Comparison of ENCODE assay signal across 10 mouse cellular contexts in the genomic region with DNA sequence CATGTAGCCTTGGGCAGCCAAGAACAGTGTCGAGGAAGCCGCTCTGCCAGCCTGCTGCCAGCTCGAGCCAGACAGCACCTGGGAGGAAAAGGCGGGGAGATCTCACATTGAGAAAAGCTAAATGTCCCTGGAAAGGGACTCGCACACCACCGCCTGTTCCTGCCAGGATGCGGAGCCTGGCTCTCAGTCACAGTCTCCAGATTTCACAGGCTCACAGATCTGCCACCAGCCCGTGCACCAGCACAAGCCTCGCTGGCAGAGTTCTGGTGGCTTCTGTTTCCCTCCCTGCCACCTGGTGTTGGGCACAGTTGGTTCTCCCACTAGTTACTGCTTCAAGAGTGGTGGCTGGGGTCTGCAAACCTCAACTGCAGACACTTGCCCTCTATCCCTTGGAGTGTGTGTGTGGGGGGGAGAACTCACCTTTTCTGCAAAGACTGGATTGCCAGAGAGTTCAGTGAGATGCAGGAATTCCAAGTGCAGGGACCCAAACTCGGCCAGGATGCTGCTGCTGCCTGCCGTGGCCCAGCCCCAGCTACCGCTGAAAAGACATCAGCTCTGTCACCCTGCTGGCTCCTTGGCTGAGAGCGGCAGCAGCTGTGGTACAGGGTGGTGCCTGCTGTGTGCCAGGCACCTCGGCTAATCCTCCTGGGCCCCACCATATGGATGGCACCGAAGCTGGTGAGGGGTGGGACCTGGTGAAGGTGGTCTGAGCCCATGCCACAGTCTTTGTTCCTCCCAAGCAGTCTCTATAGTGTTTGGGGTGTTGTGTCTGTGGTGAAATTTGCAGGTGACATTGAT. TPM values are rescaled to one million over a fixed set of nuclear protein-coding genes. Genes with fewer than 3 reads are reported as not detected.
DNase-seq lines count a peak whose midpoint lies in the region; ATAC-seq and TF ChIP-seq lines count a peak whose summit lies in the region.
"Had no signal": no experiment of that assay in that cellular context is flagged by ENCODE, and none has a peak within 500 bp of the region (broad histone marks: within the 10 kb centered on the region; RNA-seq: fewer than 3 reads in every experiment).

No protein-coding gene starts in this region.

- no peaks in the 10 kb centered on the region for H3K36me3 ChIP-seq in midbrain, embryonic 13.5 days
- no peaks in the 10 kb centered on the region for H3K36me3 ChIP-seq in midbrain, embryonic 16.5 days (ENCODE audit: control insufficient read depth, insufficient read depth, low read length)
- H3K36me3 ChIP-seq in intestine, embryonic 15.5 days: no peaks in the 10 kb centered on the region

- H3K27me3 ChIP-seq in midbrain, embryonic 13.5 days: no peaks in the 10 kb centered on the region
- no peaks in the 10 kb centered on the region for H3K27me3 ChIP-seq in midbrain, embryonic 16.5 days (ENCODE audit: control insufficient read depth, insufficient read depth, low read depth, low read length)
- no peaks in the 10 kb centered on the region for H3K27me3 ChIP-seq in intestine, embryonic 15.5 days (replicated peaks)

- WGBS in midbrain, embryonic 13.5 days: 73% methylated on average over 15 of the region's 15 CpGs
- 68% methylated on average over 15 of the region's 15 CpGs for WGBS in midbrain, embryonic 16.5 days
- 81% methylated on average over 15 of the region's 15 CpGs for WGBS in intestine, embryonic 15.5 days

- H3K4me2 ChIP-seq in midbrain, embryonic 13.5 days (replicated peaks): no peak overlapping the region
- no peak overlapping the region for H3K4me2 ChIP-seq in midbrain, embryonic 16.5 days (ENCODE audit: low read length)
- no peak overlapping the region for H3K4me2 ChIP-seq in intestine, embryonic 15.5 days (replicated peaks)

- intact Hi-C loops in left cerebral cortex, adult 2 months (cut with DNase I): loop anchor here (2.0 to 5.0 kb wide), 2 partner anchors 50 to 122 kb away; a partner anchor contains a TSS

- H3K9ac ChIP-seq in midbrain, embryonic 13.5 days (replicated peaks): peak overlapping the region; percentile 10; the same call in 1 of the 2 replicates
- no peak overlapping the region for H3K9ac ChIP-seq in midbrain, embryonic 16.5 days (ENCODE audit: low read depth, low read length)
- no peak overlapping the region for H3K9ac ChIP-seq in intestine, embryonic 15.5 days

- peaks cover 34% of the 10 kb centered on the region for H3K4me1 ChIP-seq in midbrain, embryonic 13.5 days (replicated peaks)
- 0 out of 2 replicates have a peak, but pooled peaks cover 4% of the 10 kb centered on the region for H3K4me1 ChIP-seq in midbrain, embryonic 16.5 days (ENCODE audit: control insufficient read depth, insufficient read depth, low read length)
- peaks cover 18% of the 10 kb centered on the region for H3K4me1 ChIP-seq in intestine, embryonic 15.5 days (replicated peaks)

- ATAC-seq in midbrain, embryonic 13.5 days: no peak
- ATAC-seq in midbrain, embryonic 16.5 days: no peak
- ATAC-seq in intestine, embryonic 15.5 days: no peak

- H3K27ac ChIP-seq in midbrain, embryonic 13.5 days: no peak overlapping the region
- no peak overlapping the region for H3K27ac ChIP-seq in midbrain, embryonic 16.5 days (ENCODE audit: low read length)
- H3K27ac ChIP-seq in left cerebral cortex, adult 2 months: peak overlapping the region; percentile 69
- H3K27ac ChIP-seq in intestine, embryonic 15.5 days: no peak overlapping the region
- H3K27ac ChIP-seq: kidney, postnatal 0 days; macrophage had no signal

- no peak; the same call in 1 of the 2 replicates for TF ChIP-seq CTCF in left cerebral cortex, adult 2 months (IDR thresholded peaks at IDR 0.05)

- DNase-seq in frontal cortex, adult 2 months (ENCODE audit: extremely low spot score in 1 of 2, low spot score in 1 of 2): peak; percentile 71 to 81
- peak; percentile 55 to 66 for DNase-seq in left cerebral cortex, adult 2 months (ENCODE audit: extremely low spot score in 1 of 2, low spot score in 2 of 2)
- DNase-seq in right cerebral cortex, postnatal 36 days (ENCODE audit: low spot score in 2 of 2): peak; percentile 79 to 81
- no peak for DNase-seq in spleen, adult 12 weeks (ENCODE audit: low spot score)
- no peak for DNase-seq in gastrocnemius, adult 18-20 months (ENCODE audit: low spot score)

- no peak overlapping the region for H3K4me3 ChIP-seq in midbrain, embryonic 13.5 days (replicated peaks)
- no peak overlapping the region for H3K4me3 ChIP-seq in midbrain, embryonic 16.5 days (ENCODE audit: low read depth, low read length)
- H3K4me3 ChIP-seq in left cerebral cortex, adult 2 months: no peak overlapping the region
- H3K4me3 ChIP-seq in intestine, embryonic 15.5 days (replicated peaks): no peak overlapping the region

- no peaks in the 10 kb centered on the region for H3K9me3 ChIP-seq in midbrain, embryonic 13.5 days
- H3K9me3 ChIP-seq in midbrain, embryonic 16.5 days (replicated peaks; ENCODE audit: control insufficient read depth, low read length, poor library complexity, severe bottlenecking): no peaks in the 10 kb centered on the region
- no peaks in the 10 kb centered on the region for H3K9me3 ChIP-seq in intestine, embryonic 15.5 days

RNA-seq across cellular contexts. Expression of a gene that starts 28.6 kb away (rescaled TPM):
- 11.1 and 11.5 TPM in 2 replicates for polyA plus RNA-seq in midbrain, embryonic 13.5 days (2015; fragmentation: Nextera tagmentation; extraction: Ambion mirVana)
- 6.7 and 9.2 TPM in 2 replicates for polyA plus RNA-seq in midbrain, embryonic 16.5 days (2015; fragmentation: Nextera tagmentation; extraction: Ambion mirVana)
- polyA plus RNA-seq in frontal cortex, adult 2 months (2012; rRNA removed): 16.4 and 19.4 TPM in 2 replicates
- 10 to 100 TPM; 22.2 to 23.2 TPM for total RNA-seq in left cerebral cortex, adult 2 months (2021)
- polyA plus RNA-seq in intestine, embryonic 15.5 days (2015; fragmentation: Nextera tagmentation; extraction: Ambion mirVana): 15.3 and 25.1 TPM in 2 replicates
- 1 to 10 TPM; 4.2 to 4.9 TPM for total RNA-seq in gastrocnemius, adult 18-20 months (2021)

RNA-seq across cellular contexts. Expression of a gene that starts 45.4 kb away (rescaled TPM):
- polyA plus RNA-seq in midbrain, embryonic 13.5 days (2015; fragmentation: Nextera tagmentation; extraction: Ambion mirVana): 149 and 155 TPM in 2 replicates
- 169 and 175 TPM in 2 replicates for polyA plus RNA-seq in midbrain, embryonic 16.5 days (2015; fragmentation: Nextera tagmentation; extraction: Ambion mirVana)
- 135 and 139 TPM in 2 replicates for polyA plus RNA-seq in frontal cortex, adult 2 months (2012; rRNA removed)
- 10 to 100 TPM; 60.6 to 66.1 TPM for total RNA-seq in left cerebral cortex, adult 2 months (2021)
- polyA plus RNA-seq in intestine, embryonic 15.5 days (2015; fragmentation: Nextera tagmentation; extraction: Ambion mirVana): 88.3 and 96.4 TPM in 2 replicates
- total RNA-seq in gastrocnemius, adult 18-20 months (2021): 100 to 1,000 TPM; 139 to 147 TPM

Comparison
In these comparisons a context has a peak if more than half of its experiments do, and no peak if none do; other contexts are left out.
1. DNase-seq: peak in frontal cortex, adult 2 months (2 of 2), left cerebral cortex, adult 2 months (2 of 2) and right cerebral cortex, postnatal 36 days (2 of 2); none in spleen, adult 12 weeks (single experiment) and gastrocnemius, adult 18-20 months (single experiment).